ENCODE assay signal across 8 mouse cellular contexts in genomic region chr8:3567641-3568371, GRCm38 (mm10). TPM values are rescaled to one million over a fixed set of nuclear protein-coding genes. Genes with fewer than 3 reads are reported as not detected.
A peak's percentile ranks its signal among the peaks of the same experiment; 100 is the strongest.
DNase-seq lines count a peak whose midpoint lies in the region; ATAC-seq lines count a peak whose summit lies in the region.

Gene C330021F23Rik, plus strand, starts transcription at chr8:3567990.

- peak within 1 kb of the TSS; percentile 35 for H3K4me2 ChIP-seq in forebrain, embryonic 14.5 days (ENCODE audit: low read length)
- H3K4me2 ChIP-seq in midbrain, embryonic 14.5 days (ENCODE audit: low read length) = peak within 1 kb of the TSS; percentile 28

- no peak for ATAC-seq in forebrain, embryonic 14.5 days
- ATAC-seq in midbrain, embryonic 14.5 days (ENCODE audit: low FRiP score, low TSS enrichment) = 0 out of 2 replicates have a peak, but pooled peaks have one; percentile 8
- ATAC-seq in cerebellum, adult (ENCODE audit: insufficient number of reproducible peaks, low FRiP score, low TSS enrichment) = no peak

- H3K27ac ChIP-seq in forebrain, embryonic 14.5 days (ENCODE audit: low read depth, low read length) = no peak within 1 kb of the TSS
- no peak within 1 kb of the TSS for H3K27ac ChIP-seq in midbrain, embryonic 14.5 days (replicated peaks; ENCODE audit: low read depth, low read length)

- DNase-seq in ZHBTc4 (ENCODE audit: low read depth, low spot score) = peak; percentile 91
- DNase-seq in forebrain, embryonic 14.5 days (ENCODE audit: low spot score) = peak; percentile 24
- DNase-seq in kidney, adult 8-10 months = peak; percentile 61 to 69
- DNase-seq in midbrain, embryonic 14.5 days = peak; percentile 29
- DNase-seq in cerebellum, adult 9-11 months = no peak
- no peak for DNase-seq in right cerebral cortex, postnatal 14 days
- DNase-seq in urinary bladder, adult 18-20 months (ENCODE audit: low spot score in 2 of 2) = no peak

- H3K36me3 ChIP-seq in forebrain, embryonic 14.5 days (ENCODE audit: control insufficient read depth, insufficient read depth, low read length) = no peaks in the 10 kb centered on the region
- H3K36me3 ChIP-seq in midbrain, embryonic 14.5 days (ENCODE audit: control insufficient read depth, insufficient read depth, low read length) = no peaks in the 10 kb centered on the region

- H3K9me3 ChIP-seq in forebrain, embryonic 14.5 days (replicated peaks; ENCODE audit: control insufficient read depth, low read length) = no peaks in the 10 kb centered on the region
- no peaks in the 10 kb centered on the region for H3K9me3 ChIP-seq in midbrain, embryonic 14.5 days (ENCODE audit: control insufficient read depth, low read length)

- H3K9ac ChIP-seq in forebrain, embryonic 14.5 days (ENCODE audit: low read length) = peak within 1 kb of the TSS; percentile 10; the same call in 1 of the 2 replicates
- H3K9ac ChIP-seq in midbrain, embryonic 14.5 days (replicated peaks; ENCODE audit: low read length) = no peak within 1 kb of the TSS; the same call in 1 of the 2 replicates

- H3K4me1 ChIP-seq in forebrain, embryonic 14.5 days (ENCODE audit: control insufficient read depth, insufficient read depth, low read length) = no peaks in the 10 kb centered on the region
- no peaks in the 10 kb centered on the region for H3K4me1 ChIP-seq in midbrain, embryonic 14.5 days (ENCODE audit: control insufficient read depth, insufficient read depth, low read length)

- under 1% methylated on average over 12 of the region's 12 CpGs for WGBS in forebrain, embryonic 14.5 days
- under 1% methylated on average over 12 of the region's 12 CpGs for WGBS in midbrain, embryonic 14.5 days

- no peak within 1 kb of the TSS for H3K4me3 ChIP-seq in forebrain, embryonic 14.5 days (ENCODE audit: low read depth, low read length)
- no peak within 1 kb of the TSS for H3K4me3 ChIP-seq in midbrain, embryonic 14.5 days (replicated peaks; ENCODE audit: low read depth, low read length)

- no peaks in the 10 kb centered on the region for H3K27me3 ChIP-seq in forebrain, embryonic 14.5 days (replicated peaks; ENCODE audit: control insufficient read depth, insufficient read depth, low read length)
- H3K27me3 ChIP-seq in midbrain, embryonic 14.5 days (ENCODE audit: control insufficient read depth, insufficient read depth, low read length) = no peaks in the 10 kb centered on the region

RNA-seq across cellular contexts. Expression of gene C330021F23Rik, which starts in this region (rescaled TPM):
- 0.54 and 1.3 TPM in 2 replicates for polyA plus RNA-seq in forebrain, embryonic 14.5 days (2014; fragmentation: Nextera tagmentation; extraction: Ambion mirVana)
- polyA plus RNA-seq in midbrain, embryonic 14.5 days (2014; fragmentation: Nextera tagmentation; extraction: Ambion mirVana) = 0.27 and 0.70 TPM in 2 replicates

Comparison
In these comparisons a context has a peak if more than half of its experiments do, and no peak if none do; other contexts are left out.
1. Peak in DNase-seq, ATAC-seq and H3K4me2 ChIP-seq in midbrain, embryonic 14.5 days; RNA of the gene not detected or under 1 TPM.
2. DNase-seq: peak in ZHBTc4 (single experiment), forebrain, embryonic 14.5 days (single experiment) and kidney, adult 8-10 months (2 of 2); none in cerebellum, adult 9-11 months (single experiment), right cerebral cortex, postnatal 14 days (single experiment) and urinary bladder, adult 18-20 months (0 of 2).